Mouse (Mus musculus): ENCODE measurements at regions not wholly inside any gene's neighbourhood (a gene's known extent, or its start where the extent isn't known, plus 50 kb on each side); places are given as distances from the start of the nearest gene placed in this dataset.

DNA sequence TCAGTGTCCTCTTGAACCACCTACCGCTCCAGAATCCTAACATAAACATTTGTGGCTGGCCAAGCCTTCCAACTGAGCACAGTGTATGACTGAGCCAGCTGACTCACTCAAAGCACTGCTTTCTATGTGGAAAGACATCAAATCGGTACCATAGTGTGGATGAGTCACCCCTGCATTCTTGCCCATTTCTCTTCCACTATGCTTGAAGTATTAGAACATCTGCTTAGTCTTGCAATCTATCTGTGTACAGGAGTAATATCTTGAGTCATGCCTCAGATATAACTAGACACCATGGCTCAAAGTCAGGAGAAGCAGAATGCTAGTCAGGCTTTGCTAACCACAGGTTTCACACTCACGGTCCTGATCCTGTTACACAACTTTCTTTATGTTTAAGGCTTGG lies 129.4 kb downstream of the C1d start:
- no peak for TF ChIP-seq CTCF (IDR thresholded peaks at IDR 0.05; ENCODE audit: low read depth, low read length)
- TF ChIP-seq POLR2A (IDR thresholded peaks at IDR 0.05; ENCODE audit: borderline replicate concordance, low read depth, low read length), result no peak

All from bone marrow macrophage, adult 2 months (primary cell).